Mouse (Mus musculus) layer of hippocampus, adult 6 months (tissue): ENCODE data around the gene Cenpt. TPM values are rescaled to one million over a fixed set of nuclear protein-coding genes. Genes with fewer than 3 reads are reported as not detected.

Experiments used
- long read RNA-seq, 2 experiments: library from polyadenylated mRNA; unstranded; transcript quantifications; one replicate each; pipeline ENCODE4 v2.0.0; 2019 to 2020
- polyA plus RNA-seq: library from polyadenylated mRNA; unstranded; fragments of <200 nt; fragmentation: Nextera tagmentation; gene quantifications from 2 replicates; pipeline ENCODE4 v1.2.3, GENCODE M21; 2021

Cenpt gene
- 10.9 and 12.0 TPM in 2 replicates for polyA plus RNA-seq
- long read RNA-seq, experiment 1, transcript Cenpt-201 (13 exons, 1,814 nt), result major isoform, 16 of 25 reads
- long read RNA-seq, experiment 1, partial matches to known transcripts, result 0 of 25 reads
- long read RNA-seq, experiment 1, other reads (novel, unspliced or antisense), result 9 of 25 reads
- long read RNA-seq, experiment 2, transcript Cenpt-201 (13 exons, 1,814 nt), result major isoform, 57 of 82 reads
- long read RNA-seq, experiment 2, partial matches to known transcripts, result 0 of 82 reads
- long read RNA-seq, experiment 2, other reads (novel, unspliced or antisense), result 25 of 82 reads

DNA sequence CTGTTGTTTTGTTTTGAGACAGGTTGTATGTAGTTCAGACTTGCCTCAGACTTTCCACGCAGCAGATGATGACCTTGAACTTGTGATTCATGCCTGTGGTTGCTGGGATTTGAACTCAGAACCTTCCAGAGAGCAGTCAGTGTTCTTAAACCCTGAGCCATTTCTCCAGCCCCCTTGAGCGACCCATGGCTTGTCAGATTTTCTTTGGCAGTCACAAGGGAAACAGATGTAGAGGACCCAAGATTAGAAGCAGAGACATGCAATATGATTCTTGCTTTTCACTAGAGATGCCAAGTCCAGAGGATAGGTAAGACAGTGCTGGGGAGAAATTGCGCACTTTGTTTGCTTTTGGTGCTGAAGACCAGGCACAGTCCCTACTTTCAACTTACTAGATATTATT, at the start of gene Cenpt:
Cenpt (minus strand) TSS at position 101 of the 400 bp plus-strand sequence.

DNA sequence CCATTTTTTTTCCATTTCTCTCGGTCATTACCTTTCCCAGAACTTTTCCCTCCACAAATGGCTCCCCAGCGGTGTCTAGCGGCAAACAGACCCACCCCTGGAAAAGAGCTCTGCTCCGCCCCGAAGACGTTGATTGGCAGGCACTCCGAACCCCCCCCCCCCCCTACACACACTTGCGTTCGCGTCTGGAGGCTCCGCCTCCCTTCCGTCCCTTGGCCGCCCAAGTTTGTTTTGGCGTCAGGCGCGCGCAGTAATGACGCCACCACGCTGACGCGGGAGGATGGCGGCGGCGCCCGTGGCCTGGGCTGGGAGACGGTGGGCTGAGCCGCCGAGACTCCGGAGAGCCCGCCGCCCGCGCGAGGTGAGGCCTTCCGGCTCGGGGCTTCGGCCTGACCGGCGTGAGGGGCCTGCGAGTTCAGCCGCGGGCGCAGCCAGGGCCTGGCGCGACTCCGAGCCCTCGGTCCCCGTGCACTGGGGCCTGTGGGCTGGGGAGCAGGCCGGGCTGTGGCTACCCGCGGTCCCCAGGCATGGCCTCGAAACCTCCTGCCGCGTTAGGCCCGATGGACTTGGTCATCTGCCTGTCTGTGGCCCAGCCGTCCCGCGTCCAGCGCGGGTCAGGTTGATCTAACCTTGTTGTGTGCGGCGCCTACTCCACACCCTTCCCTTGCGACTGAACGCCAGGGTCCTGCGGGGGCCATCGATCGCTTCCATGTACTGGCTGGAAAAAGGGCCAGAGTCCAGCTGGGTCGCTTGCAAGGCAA, 47.3 kb upstream of the Cenpt start, which contains the start of gene Pskh1:
Pskh1 (plus strand) TSS at position 262 of the 761 bp plus-strand sequence.

DNA sequence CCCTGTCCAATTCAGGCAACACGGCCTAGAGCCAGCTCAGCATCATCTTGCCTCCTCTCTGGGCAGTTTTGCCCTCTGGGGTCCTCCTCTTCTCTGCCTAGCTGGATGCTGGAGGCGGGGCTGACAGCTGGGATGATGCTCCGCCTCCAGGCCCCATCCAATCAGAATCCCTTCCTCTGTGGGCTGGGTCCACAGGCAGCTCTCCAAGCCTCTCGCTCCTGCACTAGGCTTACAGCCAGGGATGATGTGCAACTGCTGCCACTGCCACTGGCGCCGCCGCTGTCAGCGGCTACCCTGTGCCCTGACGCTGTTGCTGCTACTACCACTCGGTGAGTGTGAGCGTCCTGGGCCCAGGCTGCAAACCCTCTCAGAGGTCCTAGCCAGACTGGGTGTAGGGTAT, 40.3 kb upstream of the Cenpt start, which contains the start of gene Nrn1l:
Nrn1l (plus strand) TSS at position 229 of the 400 bp plus-strand sequence.

DNA sequence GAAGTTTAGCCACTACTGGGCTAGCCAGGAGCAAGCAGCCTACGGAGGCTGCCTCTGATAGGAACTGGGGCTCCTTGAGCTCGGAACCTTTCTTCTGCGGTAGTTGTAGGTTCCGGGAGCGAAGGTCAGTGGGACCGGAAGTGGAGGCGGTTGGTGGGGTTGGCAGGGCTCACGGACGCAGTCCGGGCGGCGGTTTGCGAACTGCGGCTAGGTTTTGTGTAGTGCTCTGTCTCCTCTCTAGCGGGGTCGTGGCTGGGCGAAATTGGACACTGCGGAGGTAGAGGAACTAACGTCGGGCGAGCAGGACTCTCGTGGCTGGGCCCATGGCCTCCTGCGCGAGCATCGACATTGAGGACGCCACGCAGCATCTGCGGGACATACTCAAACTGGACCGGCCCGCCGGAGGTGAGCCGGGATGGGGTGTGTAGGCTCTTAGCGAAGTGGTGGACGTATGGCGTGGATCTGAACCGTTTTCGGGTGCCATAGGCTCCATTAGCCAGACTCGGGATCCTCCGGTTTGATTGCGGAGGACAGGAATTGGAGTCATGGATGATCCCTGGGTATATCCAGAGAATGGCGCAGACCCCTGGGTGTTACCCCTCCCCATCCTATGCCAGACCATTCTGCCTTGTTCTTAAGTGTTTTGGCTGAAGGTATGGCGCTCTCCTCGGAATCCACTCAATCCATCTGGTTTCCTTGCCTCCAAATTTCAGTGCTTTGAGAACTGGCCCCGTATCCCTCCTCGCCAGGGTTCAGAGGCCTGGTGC, 27.9 kb upstream of the Cenpt start, which contains the start of gene Edc4:
Edc4 (plus strand) TSS at position 128 of the 767 bp plus-strand sequence.

DNA sequence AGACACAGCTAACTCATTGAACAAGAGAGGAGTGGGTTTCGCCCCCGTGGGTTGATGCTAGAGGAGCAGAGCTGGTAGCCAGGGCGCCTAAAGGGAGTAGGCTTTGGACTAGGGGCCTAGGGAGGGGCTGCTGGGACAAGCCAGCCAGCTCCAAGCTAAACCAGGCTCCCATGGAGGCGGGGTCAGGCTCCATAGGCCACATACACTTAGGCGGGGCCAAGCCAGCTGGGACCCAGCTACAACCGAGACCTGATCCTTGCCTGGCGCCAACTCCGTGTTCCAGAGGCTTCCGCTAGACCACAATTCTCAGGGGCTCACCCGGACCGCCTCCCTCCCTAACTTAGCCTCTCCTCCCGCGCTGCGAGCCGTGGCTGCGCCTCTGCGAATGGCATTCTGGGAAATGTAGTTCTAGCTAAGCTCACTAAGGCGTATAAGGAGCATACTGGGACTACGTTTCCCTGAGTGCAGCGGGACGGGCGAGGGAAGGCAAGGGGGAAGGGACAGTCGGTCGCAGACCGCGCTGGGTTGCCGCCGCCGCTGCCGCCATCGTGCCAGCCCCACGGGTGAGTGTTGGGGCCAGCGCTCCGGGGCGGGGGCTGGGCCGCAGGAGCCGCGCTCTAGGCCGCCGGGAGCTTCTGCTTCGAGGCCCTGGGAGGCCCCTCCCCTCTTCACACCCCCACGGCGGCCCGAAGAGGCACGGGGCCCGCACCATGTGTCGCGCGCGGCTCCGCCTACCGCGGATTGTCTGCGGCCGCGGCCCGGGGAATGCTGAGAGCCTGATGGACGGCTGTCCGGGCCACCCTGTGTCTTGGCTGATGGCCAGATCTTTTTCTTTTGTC, 7.3 kb upstream of the Cenpt start, which contains the start of gene Nutf2:
Nutf2 (plus strand) TSS at position 438 of the 839 bp plus-strand sequence.

DNA sequence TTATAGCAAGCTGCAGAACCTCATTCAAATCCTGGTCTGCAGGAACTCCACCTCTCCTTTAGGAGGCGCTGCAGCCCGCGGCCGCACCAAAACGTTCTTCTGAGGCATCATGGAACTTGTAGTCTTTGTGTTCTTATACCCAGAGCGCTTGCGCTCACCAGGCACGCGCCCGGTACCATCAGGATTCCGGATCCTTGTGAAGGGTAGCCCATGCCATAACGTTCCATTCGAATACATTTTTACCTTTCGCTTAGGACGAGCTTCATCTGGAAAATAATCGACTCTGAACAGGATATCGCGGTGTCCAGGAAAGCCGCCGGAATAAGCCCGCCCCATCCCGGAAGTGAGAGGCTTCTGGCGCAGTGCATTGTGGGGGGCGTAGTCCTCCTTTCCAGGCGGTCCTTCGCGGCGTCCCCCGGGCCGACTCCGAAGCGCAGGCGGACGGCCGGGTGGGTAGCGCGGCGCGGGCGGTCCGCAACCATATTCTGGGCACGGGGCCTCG, 1.7 kb upstream of the Cenpt start, which contains the start of gene Thap11:
Thap11 (plus strand) TSS at position 418 of the 502 bp plus-strand sequence.

DNA sequence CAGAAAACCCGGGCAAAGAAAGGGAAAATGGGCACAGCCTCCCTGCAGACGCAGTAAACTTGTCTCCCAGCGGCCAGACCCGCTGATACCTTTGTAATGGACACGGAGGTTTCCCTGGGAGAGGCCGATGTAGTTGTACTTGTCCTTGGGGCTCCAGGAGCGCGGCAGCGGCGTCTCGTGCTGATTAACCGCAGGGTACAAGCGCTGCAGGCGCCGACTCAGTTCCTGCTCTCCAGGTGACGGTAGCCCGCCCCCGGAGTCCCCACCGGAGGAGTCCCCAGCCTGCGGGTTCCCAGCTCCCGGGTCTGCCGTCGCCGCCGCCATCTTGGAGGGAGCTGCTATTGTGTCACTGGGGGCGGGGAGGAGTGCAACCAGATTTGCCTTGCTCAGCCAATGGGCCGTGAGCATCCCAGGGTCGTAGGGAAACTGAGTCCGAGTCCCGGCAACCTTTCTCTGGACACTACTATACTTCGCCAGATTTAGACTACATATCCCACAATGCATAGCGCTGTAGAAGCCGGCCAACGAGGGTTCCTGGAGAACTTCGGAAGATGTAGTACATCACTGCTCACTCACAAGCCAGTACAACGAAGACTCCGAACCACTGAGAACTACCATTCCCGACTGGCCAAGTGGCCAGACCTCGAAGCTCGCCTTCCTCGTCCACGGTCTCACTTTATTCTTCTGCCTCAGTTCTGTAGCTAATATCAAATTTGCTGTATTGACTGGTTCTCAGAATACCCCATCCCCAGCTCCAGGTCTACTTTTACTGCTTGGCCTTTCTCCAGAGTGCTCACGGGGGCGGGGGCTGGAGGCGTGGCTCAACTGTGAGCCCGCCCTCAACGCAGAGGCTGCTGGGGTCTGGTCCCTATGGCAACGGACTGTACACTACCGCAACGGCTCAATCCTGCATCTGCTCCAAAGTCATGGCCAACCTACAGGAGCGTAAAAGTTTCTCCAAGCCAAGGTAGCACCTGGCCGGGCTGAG, 25.9 kb downstream of the Cenpt start, which contains the start of the genes Ranbp10 and Tsnaxip1:
Ranbp10 (minus strand) TSS at position 490 of the 988 bp plus-strand sequence.
Tsnaxip1 (plus strand) TSS at position 871 of the 988 bp plus-strand sequence.

Other genes starting within 250 kb of the Cenpt start
- gene Ripor1, start 248.0 kb downstream of the Cenpt start, polyA plus RNA-seq, result 44.1 and 57.0 TPM in 2 replicates
- 13.1 and 14.2 TPM in 2 replicates for gene Ctcf, start 216.7 kb downstream of the Cenpt start, polyA plus RNA-seq
- 0.40 and 0.55 TPM in 2 replicates for gene Agrp, start 215.9 kb downstream of the Cenpt start, polyA plus RNA-seq
- 20.9 and 32.8 TPM in 2 replicates for gene Carmil2, start 167.0 kb downstream of the Cenpt start, polyA plus RNA-seq
- gene Acd, start 152.2 kb downstream of the Cenpt start, polyA plus RNA-seq, result 32.5 and 41.3 TPM in 2 replicates
- gene Pard6a, start 152.1 kb downstream of the Cenpt start, polyA plus RNA-seq, result 67.5 and 73.3 TPM in 2 replicates
- gene 4933405L10Rik, start 145.6 kb downstream of the Cenpt start, polyA plus RNA-seq, result 0.18 and 0.19 TPM in 2 replicates
- 5.8 and 6.3 TPM in 2 replicates for gene Enkd1, start 145.1 kb downstream of the Cenpt start, polyA plus RNA-seq
- 18.4 and 20.8 TPM in 2 replicates for gene Gfod2, start 94.6 kb downstream of the Cenpt start, polyA plus RNA-seq
- 3.1 TPM in 2 replicates for gene Ranbp10, start 25.9 kb downstream of the Cenpt start, polyA plus RNA-seq
- gene Tsnaxip1, start 25.5 kb downstream of the Cenpt start, polyA plus RNA-seq, result 0.36 and 0.59 TPM in 2 replicates
- gene Thap11, start 1.9 kb upstream of the Cenpt start, polyA plus RNA-seq, result 45.1 and 53.6 TPM in 2 replicates
- 144 and 150 TPM in 2 replicates for gene Nutf2, start 7.3 kb upstream of the Cenpt start, polyA plus RNA-seq
- gene Edc4, start 27.6 kb upstream of the Cenpt start, polyA plus RNA-seq, result 19.7 and 20.7 TPM in 2 replicates
- gene Nrn1l, start 40.3 kb upstream of the Cenpt start, polyA plus RNA-seq, result 3.4 and 3.6 TPM in 2 replicates
- gene Pskh1, start 47.2 kb upstream of the Cenpt start, polyA plus RNA-seq, result 3.7 and 4.3 TPM in 2 replicates
- gene Ctrl, start 80.6 kb upstream of the Cenpt start, polyA plus RNA-seq, result not detected in 2 replicates
- gene Psmb10, start 85.2 kb upstream of the Cenpt start, polyA plus RNA-seq, result 132 and 140 TPM in 2 replicates
- 27.6 and 35.6 TPM in 2 replicates for gene Lcat, start 90.1 kb upstream of the Cenpt start, polyA plus RNA-seq
- gene Slc12a4, start 112.8 kb upstream of the Cenpt start, polyA plus RNA-seq, result 11.5 and 14.0 TPM in 2 replicates
- not detected in 2 replicates for gene Dpep3, start 126.2 kb upstream of the Cenpt start, polyA plus RNA-seq
- gene Dus2, start 138.1 kb upstream of the Cenpt start, polyA plus RNA-seq, result 14.8 and 18.1 TPM in 2 replicates
- not detected in 2 replicates for gene Dpep2nb, start 152.7 kb upstream of the Cenpt start, polyA plus RNA-seq
- 16.3 and 18.7 TPM in 2 replicates for gene Ddx28, start 158.6 kb upstream of the Cenpt start, polyA plus RNA-seq
- 3.4 and 3.5 TPM in 2 replicates for gene Nfatc3, start 205.6 kb upstream of the Cenpt start, polyA plus RNA-seq